Mouse (Mus musculus) thymus, adult 2 months (tissue): ENCODE measurements around the gene Nectin1.

Source experiments
- CTCF ChIP-seq: fragments of 200-500 bp; IDR thresholded peaks from 2 replicates; pipeline ENCODE4 v1.5.1; 2012; ENCODE audit warnings: mild to moderate bottlenecking, control low read depth, low read length, moderate library complexity, borderline replicate concordance; ENCODE audit not compliant: control insufficient read depth, poor library complexity, insufficient read depth; ENCODE audit errors: extremely low read depth
- POLR2A ChIP-seq: fragments of 200-500 bp; IDR thresholded peaks from 2 replicates; pipeline ENCODE4 v1.6.1; 2012; ENCODE audit warnings: mild to moderate bottlenecking, low read length, control low read depth, moderate library complexity; ENCODE audit not compliant: control insufficient read depth, poor library complexity, insufficient read depth; ENCODE audit errors: extremely low read depth

GRCm38 (mm10) chr9:43699417-43700225, 44.2 kb upstream of the Nectin1 start:
- TF ChIP-seq CTCF (no peak), POLR2A (no peak)
